Mouse (Mus musculus) thymus, postnatal 14 days (tissue): ENCODE results near the gene Cbl.
A peak's percentile ranks its signal among the peaks of the same experiment; 100 is the strongest.

ENCODE experiments used
- DNase-seq: peaks from one replicate; pipeline ENCODE4 v3.0.0; 2021

Gene Cbl

GRCm38 (mm10) chr9:44239447-44239846, 5.6 kb upstream of the Cbl start:
- peak; percentile 90 for DNase-seq

GRCm38 (mm10) chr9:44238501-44239190, 4.8 kb upstream of the Cbl start:
- peak; percentile 84 for DNase-seq

GRCm38 (mm10) chr9:44237128-44237527, 3.3 kb upstream of the Cbl start:
- peak; percentile 32 for DNase-seq

- no peak for DNase-seq
Observed at GRCm38 (mm10) chr9:44236601-44237000, 2.8 kb upstream of the Cbl start.

GRCm38 (mm10) chr9:44234479-44235427, 904 bp upstream of the Cbl start:
- DNase-seq, result peak; percentile 86

GRCm38 (mm10) chr9:44233021-44233801, 638 bp downstream of the Cbl start:
- peak; percentile 83 for DNase-seq

- DNase-seq, result no peak
Observed at GRCm38 (mm10) chr9:44231609-44232008, 2.2 kb downstream of the Cbl start.

- DNase-seq, result no peak
Observed at GRCm38 (mm10) chr9:44225993-44226392, 7.9 kb downstream of the Cbl start.

- no peak for DNase-seq
Observed at GRCm38 (mm10) chr9:44213538-44213937, 20.3 kb downstream of the Cbl start.

- DNase-seq, result no peak
Observed at GRCm38 (mm10) chr9:44212406-44212805, 21.4 kb downstream of the Cbl start.

GRCm38 (mm10) chr9:44209416-44209815, 24.4 kb downstream of the Cbl start:
- no peak for DNase-seq

- DNase-seq, result no peak
Observed at GRCm38 (mm10) chr9:44207840-44208239, 26.0 kb downstream of the Cbl start.

- DNase-seq, result no peak
Observed at GRCm38 (mm10) chr9:44200458-44200857, 33.4 kb downstream of the Cbl start.

GRCm38 (mm10) chr9:44199580-44199979, 34.3 kb downstream of the Cbl start:
- DNase-seq, result no peak

GRCm38 (mm10) chr9:44199166-44199565, 34.7 kb downstream of the Cbl start:
- no peak for DNase-seq

- DNase-seq, result no peak
Observed at GRCm38 (mm10) chr9:44196354-44196753, 37.5 kb downstream of the Cbl start.

GRCm38 (mm10) chr9:44194000-44194399, 39.8 kb downstream of the Cbl start:
- no peak for DNase-seq

- no peak for DNase-seq
Observed at GRCm38 (mm10) chr9:44192794-44193193, 41.1 kb downstream of the Cbl start.

GRCm38 (mm10) chr9:44192312-44192711, 41.5 kb downstream of the Cbl start:
- DNase-seq, result no peak

GRCm38 (mm10) chr9:44191166-44191565, 42.7 kb downstream of the Cbl start:
- no peak for DNase-seq

- DNase-seq, result no peak
Observed at GRCm38 (mm10) chr9:44188223-44188622, 45.6 kb downstream of the Cbl start.

- peak; percentile 74 for DNase-seq
Observed at GRCm38 (mm10) chr9:44182260-44182659, 51.6 kb downstream of the Cbl start.

GRCm38 (mm10) chr9:44181537-44181936, 52.3 kb downstream of the Cbl start:
- no peak for DNase-seq
